Mouse (Mus musculus): ENCODE measurements at regions not wholly inside any gene's neighbourhood (a gene's known extent, or its start where the extent isn't known, plus 50 kb on each side); places are given as distances from the start of the nearest gene placed in this dataset.

DNA sequence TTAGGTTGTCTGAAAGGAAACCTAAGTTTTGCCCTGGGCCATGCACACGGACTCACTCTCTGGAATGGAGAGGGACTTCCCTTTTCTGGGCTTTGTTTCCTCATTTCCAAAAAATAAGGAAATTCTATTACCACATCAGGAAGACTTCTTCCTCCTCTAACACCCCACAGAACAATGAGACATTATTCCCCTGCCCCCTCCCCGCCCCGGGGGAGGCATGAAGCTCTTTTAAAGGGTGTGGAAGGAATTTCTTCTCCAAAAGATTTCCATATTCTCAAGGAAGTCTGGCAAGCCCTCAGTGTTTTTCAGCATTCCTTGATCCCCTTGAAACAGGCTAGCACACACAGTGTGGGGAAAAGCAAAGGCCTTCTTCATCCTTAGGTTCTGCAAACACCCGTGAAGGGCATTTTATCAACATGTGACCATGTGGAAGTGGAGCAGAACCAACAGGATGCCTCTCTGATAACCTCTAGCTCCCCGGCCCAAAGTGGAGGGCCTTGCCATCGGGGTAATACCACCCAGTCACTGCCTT, 179.5 kb upstream of the Klf7 start:
- DNase-seq = peak; percentile 55 to 60
- intact Hi-C loops (cut with DNase I) = loop anchor here (1.0 to 5.0 kb wide), 4 partner anchors 145 to 349 kb away; partner anchors contain the start of gene Klf7

DNA sequence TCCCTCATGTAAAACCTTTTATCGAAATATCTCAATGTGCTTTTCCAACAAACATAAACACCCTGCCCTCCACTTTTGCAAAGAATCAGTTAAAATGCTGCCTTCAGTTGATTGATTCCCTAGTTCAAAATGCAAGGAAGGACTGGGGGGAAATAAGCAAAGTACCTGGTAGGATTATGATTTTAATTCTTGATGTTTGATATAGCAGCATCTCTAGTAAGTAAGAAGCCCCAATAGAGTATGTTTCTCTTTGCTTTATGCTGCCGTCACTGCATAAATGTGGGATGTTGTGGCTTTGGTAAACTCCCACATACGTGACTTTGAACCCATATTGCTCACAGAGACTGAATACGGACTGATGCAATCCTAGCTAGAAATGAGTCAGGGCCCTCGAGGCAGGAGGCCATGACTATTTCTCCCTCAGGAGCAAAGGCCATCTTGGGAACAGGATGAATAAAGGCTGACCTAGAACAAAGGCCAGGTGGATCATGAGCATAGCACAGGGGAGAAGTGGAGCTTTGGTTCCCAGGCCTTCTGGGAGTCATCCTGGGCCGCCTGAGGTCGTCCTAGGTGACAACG, 179.0 kb upstream of the Klf7 start:
- intact Hi-C loops (cut with DNase I) = loop anchor here (5.0 kb wide), 1 partner anchor 349 kb away; no protein-coding TSS in a partner anchor
- DNase-seq = peak; percentile 25 to 41

DNA sequence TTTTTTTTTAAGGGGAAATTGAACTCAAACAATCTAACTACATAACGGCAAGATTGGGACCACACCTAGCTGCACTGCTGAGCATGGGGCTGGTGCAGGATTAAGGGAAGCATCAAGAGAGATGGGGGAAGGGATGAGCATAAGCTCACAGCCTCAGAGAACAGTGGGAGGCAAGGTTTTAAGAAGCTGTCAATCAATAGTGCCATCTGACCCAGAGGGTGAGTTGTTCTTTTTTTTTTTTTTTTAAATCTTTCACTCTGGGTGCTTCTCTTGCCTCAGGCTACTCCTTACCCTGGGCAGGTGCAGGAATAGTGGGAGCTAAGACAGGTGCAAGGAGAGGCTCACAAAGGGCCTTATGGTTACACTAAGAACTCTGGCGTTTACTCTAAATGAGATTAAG, 176.9 kb upstream of the Klf7 start:
- intact Hi-C loops (cut with DNase I) = loop anchor here (2.0 kb wide), 1 partner anchor 72 kb away; no protein-coding TSS in a partner anchor
- DNase-seq = no peak

DNA sequence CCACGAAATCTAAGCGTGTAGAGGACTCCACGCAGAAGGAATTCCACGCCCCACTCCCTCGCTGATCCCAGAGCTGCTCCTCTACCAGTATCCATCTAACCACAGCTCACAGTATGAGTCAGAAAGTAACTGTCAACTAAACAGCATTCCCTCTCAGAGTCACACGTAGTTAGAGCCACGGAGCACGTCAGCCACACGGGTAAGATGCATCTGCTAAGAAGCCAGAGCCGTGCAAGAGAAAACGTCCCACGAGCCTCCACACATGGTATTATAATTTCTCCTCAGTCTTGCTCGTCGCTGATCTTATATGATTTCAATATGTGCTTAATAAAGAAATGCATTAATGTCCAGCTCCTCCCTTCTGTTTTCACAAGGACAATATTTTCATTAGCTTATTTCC, 176.1 kb upstream of the Klf7 start:
- intact Hi-C loops (cut with DNase I) = loop anchor here (2.0 kb wide), 1 partner anchor 71 kb away; no protein-coding TSS in a partner anchor
- DNase-seq = no peak

DNA sequence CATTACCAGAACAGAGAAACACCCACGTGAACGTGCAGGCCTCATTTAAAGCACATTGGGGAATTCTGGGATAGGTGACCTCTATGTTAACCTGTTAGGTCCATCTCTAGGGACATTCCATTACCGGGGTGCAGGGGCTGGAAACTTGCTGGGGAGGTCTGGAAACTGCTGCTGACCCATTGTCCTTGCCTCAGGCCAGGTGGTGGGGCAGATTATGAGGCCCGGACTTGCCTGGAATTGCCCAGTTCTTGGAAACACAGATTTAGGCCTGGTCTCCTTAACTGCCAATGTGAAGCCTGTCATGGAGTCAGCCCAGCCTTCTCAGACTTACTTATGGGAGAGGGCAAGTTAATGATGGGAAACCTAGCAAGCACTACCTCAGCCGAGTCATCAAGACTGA, 175.3 kb upstream of the Klf7 start:
- intact Hi-C loops (cut with DNase I) = no loop called here
- no peak for DNase-seq

DNA sequence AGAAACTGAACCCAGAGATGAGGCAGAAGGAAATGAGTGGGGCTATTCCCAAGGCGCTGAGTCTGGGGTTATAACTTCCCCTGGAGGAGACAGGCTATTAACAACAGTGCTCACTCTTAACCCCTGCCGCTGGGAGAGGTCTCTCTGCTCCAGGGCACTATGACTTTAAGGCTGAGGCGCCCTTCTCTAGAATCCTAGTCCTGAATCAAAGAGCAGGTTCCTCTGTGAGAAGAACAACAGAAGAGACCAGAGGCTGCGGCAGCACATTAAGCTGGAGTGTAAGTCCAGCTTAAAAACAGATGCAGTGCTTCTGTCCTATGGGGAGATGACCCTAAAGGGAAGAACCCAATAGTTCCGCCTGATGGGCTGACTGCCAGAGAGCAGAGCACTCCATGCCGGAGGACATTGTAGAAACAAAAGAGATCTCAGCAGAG, 173.4 kb upstream of the Klf7 start:
- intact Hi-C loops (cut with DNase I) = no loop called here
- DNase-seq = peak; percentile 44 to 46

DNA sequence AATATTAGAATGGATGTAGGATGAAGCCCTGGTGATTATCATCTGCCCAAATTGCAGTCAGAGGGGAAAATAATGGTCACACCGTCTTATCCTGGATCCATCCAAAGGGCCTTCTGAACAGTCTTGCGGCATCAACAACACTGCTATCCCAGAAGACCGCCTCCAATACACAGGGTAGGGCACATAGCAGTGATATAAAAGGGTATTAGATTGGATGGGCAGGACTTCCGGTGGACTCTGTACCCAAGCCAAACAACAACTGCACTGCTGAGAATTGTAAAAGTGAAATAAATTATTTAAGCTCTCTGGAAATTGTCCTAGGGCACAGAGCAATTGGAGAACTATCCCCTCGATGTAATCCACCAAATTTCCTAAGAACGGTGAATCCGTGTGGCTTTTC, 173.0 kb upstream of the Klf7 start:
- intact Hi-C loops (cut with DNase I) = no loop called here

DNA sequence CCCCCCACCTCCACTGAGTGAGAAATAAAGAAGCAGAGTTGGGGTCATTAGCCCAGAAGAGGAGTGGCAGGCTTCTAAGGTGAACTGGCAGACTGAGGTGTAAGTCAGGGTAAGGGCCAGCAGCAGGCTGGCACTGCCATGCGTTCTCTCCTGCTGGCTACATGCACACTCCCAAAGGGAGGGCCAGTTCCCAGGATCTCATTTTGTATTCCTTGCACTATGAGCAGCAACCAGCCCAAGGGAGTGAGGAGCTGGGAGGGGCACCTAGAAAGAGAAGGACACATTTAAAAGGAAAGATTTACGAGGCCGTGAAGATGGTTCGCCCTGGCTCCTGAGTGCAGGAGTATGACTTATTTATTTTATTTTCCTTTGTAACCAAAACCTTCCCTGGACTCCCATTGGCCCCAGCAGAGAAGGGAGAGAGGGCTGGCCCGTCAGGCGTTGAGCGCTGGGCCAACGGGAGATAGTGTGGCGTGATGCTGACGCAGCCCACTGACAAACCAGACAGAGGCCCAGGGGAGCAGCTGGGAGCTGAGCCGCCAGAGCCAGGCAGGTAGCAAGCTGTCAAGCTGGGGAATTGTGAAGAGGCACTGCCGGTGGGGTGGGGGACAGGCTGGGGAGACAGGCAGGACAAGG, 166.8 kb upstream of the Klf7 start:
- intact Hi-C loops (cut with DNase I) = no loop called here
- peak in 1 of 2 experiments; percentile 7 for DNase-seq

More for the DNA sequence above, 173.0 kb upstream of the Klf7 start:
- DNase-seq = no peak

DNA sequence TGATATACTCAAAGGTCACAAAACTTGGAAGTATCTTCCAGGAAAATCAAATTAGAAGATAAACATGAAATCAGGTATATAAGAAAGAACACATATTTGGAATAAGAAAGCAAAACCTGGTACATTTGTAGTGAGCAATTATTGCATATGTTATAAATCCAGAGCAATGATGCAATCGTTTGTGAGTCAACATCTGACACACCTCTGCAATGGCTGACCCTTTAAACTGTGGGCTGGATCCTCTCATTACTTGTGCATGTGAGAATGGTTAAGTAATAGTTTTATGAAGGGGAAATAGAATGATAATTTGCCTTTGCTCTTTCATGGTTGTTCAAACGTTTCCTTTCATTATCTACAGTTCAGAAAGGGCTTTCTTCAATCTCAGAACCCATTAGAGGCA, 165.0 kb upstream of the Klf7 start:
- intact Hi-C loops (cut with DNase I) = no loop called here
- no peak for DNase-seq

DNA sequence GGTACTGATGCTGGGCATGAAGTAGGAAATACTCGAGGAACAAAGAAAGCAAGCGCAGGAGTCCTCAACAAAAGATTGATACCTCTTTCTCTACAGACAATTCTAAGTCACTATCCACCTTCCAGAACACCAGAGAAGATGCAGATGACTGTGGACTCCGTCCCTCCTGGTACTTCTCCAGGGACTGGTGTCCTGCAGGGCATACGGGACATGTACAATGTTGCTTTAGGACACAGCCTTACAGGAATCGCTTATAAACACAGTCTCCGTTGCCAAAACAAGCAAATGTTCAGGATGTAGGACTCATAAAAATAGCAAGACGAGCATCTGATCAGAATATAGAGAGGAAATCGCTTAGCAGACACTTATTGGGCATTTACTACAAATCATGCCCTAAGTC, 162.6 kb upstream of the Klf7 start:
- intact Hi-C loops (cut with DNase I) = no loop called here
- no peak for DNase-seq

DNA sequence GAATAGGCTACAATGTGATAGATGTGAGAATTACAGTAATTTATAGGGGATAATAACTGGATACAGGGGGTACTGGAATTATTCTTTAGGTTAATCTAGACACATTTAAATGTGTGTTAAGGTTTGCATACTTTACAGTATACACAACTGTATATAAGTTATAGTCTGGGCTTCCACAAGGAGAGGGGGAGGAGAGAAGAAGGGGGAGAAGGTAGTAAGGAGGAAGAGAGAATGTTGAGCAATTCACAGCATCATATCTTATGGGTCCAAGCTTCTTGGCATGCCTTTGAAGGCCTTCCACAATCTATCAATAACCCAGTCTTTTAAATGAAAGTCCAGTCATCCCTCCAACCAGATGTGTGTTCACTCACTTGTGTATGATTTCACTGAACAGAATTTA, 153.8 kb upstream of the Klf7 start:
- DNase-seq = no peak
- intact Hi-C loops (cut with DNase I) = no loop called here

DNA sequence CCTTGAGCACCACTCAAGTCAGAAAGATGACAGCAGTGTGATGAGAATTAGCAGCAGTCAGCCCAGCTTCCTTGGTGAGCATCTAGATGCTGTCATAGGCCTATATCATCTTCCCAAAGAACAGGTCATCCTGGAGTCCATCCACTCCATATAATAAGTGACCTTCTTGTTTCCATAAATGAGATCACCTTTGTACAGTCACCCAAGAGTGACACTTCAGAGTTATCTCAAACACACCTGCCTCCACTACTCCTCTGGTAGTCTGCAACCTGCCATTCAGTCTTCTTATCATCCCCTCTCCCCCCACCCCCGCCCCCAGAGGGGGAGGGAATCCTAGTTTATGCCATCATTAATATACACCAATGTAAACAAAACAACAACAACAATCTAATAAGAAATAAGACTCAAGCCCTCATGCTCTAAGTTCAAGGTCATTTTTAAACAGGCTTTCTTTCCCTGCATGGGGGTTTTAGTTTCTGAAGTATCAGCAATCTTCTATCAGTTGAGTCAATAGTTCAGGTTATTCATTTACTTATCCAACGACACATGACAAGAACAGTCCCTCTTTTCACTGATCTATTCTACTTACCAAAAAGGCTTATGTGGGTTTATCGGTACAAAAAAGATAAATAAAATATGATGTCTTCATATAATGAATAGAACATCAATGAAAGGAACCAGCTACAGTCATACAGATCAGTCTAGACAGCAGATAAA, 153.2 kb upstream of the Klf7 start:
- DNase-seq = no peak
- intact Hi-C loops (cut with DNase I) = no loop called here

DNA sequence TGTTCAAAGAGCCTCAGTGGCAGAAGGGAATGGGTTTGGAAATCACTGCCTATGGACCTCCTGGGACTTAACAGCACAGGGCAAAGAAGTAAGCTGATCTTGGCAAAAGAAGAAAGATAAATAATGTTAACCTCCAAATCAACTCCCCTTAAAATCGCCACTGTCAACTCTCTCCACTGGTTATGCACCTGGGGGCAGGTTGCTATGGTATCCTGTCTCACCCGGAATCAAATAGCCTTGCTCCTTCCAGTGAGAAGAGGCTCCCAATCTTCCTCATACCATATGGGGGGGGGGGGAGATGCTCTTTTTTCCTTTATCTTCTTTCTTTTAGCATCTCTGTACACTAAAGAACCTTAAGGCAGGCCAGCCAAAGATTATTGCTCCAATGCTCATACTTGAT, 135.2 kb upstream of the Klf7 start:
- intact Hi-C loops (cut with DNase I) = no loop called here
- DNase-seq = no peak

DNA sequence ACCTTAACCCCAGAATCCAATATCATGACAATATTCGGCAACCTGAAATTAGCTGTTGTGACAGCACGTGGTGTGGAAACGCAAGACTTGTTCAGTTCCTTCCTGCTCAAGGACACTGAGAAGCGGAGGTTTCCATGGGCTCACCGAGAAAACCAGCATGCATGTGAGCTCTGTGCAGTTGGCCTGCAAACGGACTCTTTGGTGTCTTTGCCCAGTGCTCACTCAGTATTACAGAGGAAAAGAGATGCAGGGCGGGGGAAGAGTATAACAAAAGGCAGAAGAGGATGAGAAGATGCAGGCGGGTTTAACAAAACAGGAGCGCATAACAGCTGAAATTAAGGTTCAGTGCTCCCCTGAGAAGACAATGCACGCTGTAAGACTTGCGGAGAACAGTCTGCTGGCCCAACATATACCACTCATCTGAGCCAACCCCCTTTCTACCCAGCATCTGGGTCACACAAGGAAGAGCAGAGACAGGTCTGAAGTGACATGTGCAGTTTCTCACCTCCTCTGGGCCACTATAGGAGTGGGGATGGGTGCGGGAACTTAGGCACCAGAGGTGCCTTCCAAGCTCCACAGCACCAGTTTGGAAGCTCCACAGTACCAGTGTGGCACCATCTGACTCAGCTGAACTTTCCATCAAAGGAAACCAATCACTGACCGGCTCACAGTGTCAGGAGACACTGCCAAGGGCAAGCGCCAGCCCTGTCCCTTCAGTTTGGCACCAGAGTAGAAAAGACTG, 133.6 kb upstream of the Klf7 start:
- DNase-seq = no peak
- intact Hi-C loops (cut with DNase I) = no loop called here

DNA sequence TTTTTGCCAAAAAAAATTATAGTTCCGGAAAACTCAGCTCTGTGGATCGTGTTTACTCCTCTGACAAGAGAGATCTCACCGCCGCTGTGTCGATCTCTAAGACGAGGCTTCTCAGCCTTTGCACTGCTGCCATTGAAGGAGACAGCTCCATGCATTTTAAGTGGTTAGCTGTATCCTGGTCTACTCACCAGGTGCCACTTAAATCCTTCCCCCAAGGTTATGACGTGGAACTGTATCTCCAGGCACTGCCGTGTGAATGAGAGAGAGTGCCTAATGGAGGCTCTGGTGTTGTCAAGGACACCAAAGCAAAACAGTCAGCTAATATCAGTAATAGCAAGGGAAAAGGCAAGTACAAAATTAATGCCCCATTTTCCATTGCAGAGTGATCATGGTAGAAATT, 132.6 kb upstream of the Klf7 start:
- intact Hi-C loops (cut with DNase I) = no loop called here
- no peak for DNase-seq

DNA sequence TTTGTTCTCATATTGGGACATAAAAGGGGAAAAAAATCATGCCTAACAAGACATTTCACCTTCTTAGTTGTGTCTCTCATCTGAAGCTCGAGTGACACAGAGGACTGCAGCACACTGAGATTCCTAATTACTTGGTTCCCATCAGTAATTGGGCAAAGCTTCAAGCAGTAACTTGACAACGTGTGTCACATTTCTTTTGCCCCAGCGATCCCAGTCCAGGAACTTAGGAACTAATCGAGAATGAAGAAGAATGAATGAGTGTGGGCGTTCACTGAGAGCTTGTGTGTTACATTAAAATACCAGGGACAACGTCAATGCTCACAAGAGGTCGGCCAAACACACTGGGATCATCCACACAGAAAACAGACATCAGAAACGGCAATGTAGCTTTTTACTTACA, 131.9 kb upstream of the Klf7 start:
- DNase-seq = no peak
- intact Hi-C loops (cut with DNase I) = no loop called here

DNA sequence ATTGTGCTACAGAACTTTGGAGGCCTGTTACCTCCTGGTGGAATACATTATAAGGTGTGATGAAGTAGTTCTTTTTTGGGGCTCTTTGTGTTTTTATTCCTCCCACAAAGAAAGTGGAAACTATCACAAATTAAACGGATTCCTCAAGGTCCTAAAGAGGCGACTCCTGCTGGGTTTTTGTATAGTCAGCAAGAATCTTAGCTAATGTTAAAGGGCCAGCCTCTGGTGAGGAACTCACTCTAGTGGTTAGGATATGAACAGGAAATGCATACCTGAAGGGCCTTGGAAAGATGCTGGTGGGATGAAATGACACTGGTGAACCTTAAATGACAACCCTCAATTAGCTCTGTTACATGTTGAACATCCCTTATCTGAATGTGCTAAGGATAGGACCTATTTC, 120.3 kb upstream of the Klf7 start:
- intact Hi-C loops (cut with DNase I) = no loop called here
- no peak for DNase-seq

DNA sequence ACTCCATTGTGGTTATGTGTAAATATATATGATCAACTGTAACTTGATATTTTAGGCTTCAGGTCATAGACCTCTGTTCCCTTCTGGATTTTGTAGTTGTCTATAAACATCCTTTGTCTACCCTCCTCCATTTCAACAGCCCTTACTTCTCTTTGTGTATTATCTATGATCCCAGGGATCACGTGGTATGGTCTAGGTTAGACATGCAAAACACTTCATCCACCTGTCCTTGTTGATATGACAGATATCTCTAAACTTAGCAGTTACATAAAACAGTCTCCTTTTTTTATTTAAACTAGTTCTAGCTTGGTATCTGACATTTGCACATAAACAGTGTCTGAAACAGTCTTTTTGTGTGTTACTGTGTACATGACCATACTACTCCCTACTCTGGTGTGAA, 107.6 kb upstream of the Klf7 start:
- intact Hi-C loops (cut with DNase I) = loop anchor here (5.0 to 10.0 kb wide), 2 partner anchors 277 to 305 kb away; partner anchors contain the start of gene Creb1
- DNase-seq = no peak

DNA sequence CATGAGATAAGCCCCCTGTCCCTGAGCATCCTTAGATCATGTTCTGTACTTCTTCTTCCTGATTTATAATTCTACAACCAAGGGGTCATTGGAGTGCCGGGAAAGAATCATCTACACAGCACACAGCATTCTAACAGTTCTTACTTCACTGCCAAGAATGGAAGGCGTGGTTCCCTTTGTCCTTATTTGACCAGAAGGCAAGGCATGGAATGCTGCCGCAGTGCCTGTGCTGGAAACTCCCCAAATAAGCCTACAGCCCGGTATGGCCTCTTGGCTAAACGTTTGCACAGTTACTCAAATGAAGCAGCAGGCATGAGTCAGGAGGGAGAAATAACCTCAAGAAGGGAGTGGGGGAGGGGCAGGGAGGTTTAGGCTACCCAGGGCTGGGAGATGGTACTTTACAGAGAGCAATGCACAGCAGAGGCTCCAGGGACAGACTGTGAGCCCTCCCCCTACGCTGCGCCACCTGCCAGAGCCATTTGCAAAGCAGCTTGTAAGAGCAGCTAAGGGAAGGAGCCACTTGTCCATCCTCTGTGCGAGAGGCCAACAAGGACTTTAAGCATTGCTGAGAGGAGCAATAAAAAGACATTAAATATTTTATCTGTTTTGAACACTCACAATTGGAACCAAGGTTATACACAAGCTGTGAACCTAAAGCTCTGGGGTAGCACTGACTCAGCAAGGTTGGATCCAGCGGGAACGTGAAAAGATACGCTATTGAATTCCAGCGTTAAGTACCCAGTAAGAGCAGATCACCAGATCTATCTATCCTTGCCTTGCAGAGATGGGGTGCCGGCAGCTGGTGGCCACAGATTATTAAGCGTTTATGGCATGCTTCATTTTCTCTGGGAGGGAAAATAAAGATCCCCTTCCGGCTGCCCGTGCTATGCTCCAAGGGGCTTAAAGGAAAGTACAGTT, 104.2 kb upstream of the Klf7 start:
- peak; percentile 42 to 52 for DNase-seq
- intact Hi-C loops (cut with DNase I) = loop anchor here (2.0 to 10.0 kb wide), 3 partner anchors 73 to 309 kb away; partner anchors contain the start of gene Creb1

Measured in heart, postnatal 36 days (tissue).